Mouse (Mus musculus) monocyte, adult 2 months (primary cell): ENCODE measurements at regions not wholly inside any gene's neighbourhood (a gene's known extent, or its start where the extent isn't known, plus 50 kb on each side); places are given as distances from the start of the nearest gene placed in this dataset.

ENCODE experiments used
- DNase-seq, 2 experiments: peaks; one replicate each; pipeline ENCODE4 v3.0.0; 2022; ENCODE audit warnings: low spot score in 2 of 2, low read depth in 1 of 2

GRCm38 (mm10) chr8:7853169-7853568 is 807.9 kb downstream of the Efnb2 start:
- no peak for DNase-seq

GRCm38 (mm10) chr8:7850573-7850972 is 810.5 kb downstream of the Efnb2 start:
- no peak for DNase-seq

- no peak for DNase-seq
Measured at GRCm38 (mm10) chr8:7831948-7832347, 829.1 kb downstream of the Efnb2 start.

- DNase-seq = no peak
Measured at GRCm38 (mm10) chr8:7827811-7828210, 833.2 kb downstream of the Efnb2 start.

- no peak for DNase-seq
Measured at GRCm38 (mm10) chr8:7808395-7808794, 852.6 kb downstream of the Efnb2 start.

GRCm38 (mm10) chr8:7799221-7799620 is 861.8 kb downstream of the Efnb2 start:
- no peak for DNase-seq

GRCm38 (mm10) chr8:7796156-7796555 is 864.9 kb downstream of the Efnb2 start:
- DNase-seq = no peak

GRCm38 (mm10) chr8:7763820-7764219 is 897.2 kb downstream of the Efnb2 start:
- DNase-seq = no peak

- no peak for DNase-seq
Measured at GRCm38 (mm10) chr8:7760987-7761386, 900.1 kb downstream of the Efnb2 start.

- DNase-seq = no peak
Measured at GRCm38 (mm10) chr8:7732726-7733125, 928.3 kb downstream of the Efnb2 start.

GRCm38 (mm10) chr8:7721880-7722279 is 939.2 kb downstream of the Efnb2 start:
- DNase-seq = no peak

- DNase-seq = no peak
Measured at GRCm38 (mm10) chr8:7718898-7719696, 941.9 kb downstream of the Efnb2 start.

GRCm38 (mm10) chr8:7710764-7711163 is 950.3 kb downstream of the Efnb2 start:
- no peak for DNase-seq

- no peak for DNase-seq
Measured at GRCm38 (mm10) chr8:7709406-7709805, 951.6 kb downstream of the Efnb2 start.

- no peak for DNase-seq
Measured at GRCm38 (mm10) chr8:7691355-7691996, 969.6 kb downstream of the Efnb2 start.

GRCm38 (mm10) chr8:7653804-7654203 is 1007.2 kb downstream of the Efnb2 start:
- no peak for DNase-seq
